Mouse (Mus musculus): ENCODE data around the gene Sh3pxd2b. TPM values are rescaled to one million over a fixed set of nuclear protein-coding genes. Genes with fewer than 3 reads are reported as not detected.

The Sh3pxd2b gene
- polyA plus RNA-seq, 1 experiment from 2014 or later: 21.3 TPM

GRCm38 (mm10) chr11:32307006-32307405 is 40.6 kb upstream of the Sh3pxd2b start:
- 70% methylated on average over 1 of the region's 1 CpGs for WGBS
- H3K4me1 ChIP-seq (ENCODE audit: control insufficient read depth, insufficient read depth, low read length): no peaks in the 10 kb centered on the region
- no peak overlapping the region for H3K27ac ChIP-seq (ENCODE audit: low read length)
- no peak for ATAC-seq (ENCODE audit: insufficient read depth, low FRiP score)
- H3K4me3 ChIP-seq (replicated peaks; ENCODE audit: low read length): no peak overlapping the region
- H3K4me2 ChIP-seq (ENCODE audit: low read depth, low read length): no peak overlapping the region
- H3K27me3 ChIP-seq (ENCODE audit: control insufficient read depth, insufficient read depth, low read length): no peaks in the 10 kb centered on the region
- H3K36me3 ChIP-seq (ENCODE audit: control insufficient read depth, insufficient read depth, low read length): no peaks in the 10 kb centered on the region
- H3K9me3 ChIP-seq (replicated peaks; ENCODE audit: control insufficient read depth, low read length): no peaks in the 10 kb centered on the region
- H3K9ac ChIP-seq (ENCODE audit: low read length): no peak overlapping the region

GRCm38 (mm10) chr11:32309446-32309845 is 38.2 kb upstream of the Sh3pxd2b start:
- Histone ChIP-seq H3K27me3 (ENCODE audit: control insufficient read depth, insufficient read depth, low read length) (no peaks in the 10 kb centered on the region), H3K4me2 (ENCODE audit: low read depth, low read length) (no peak overlapping the region), H3K36me3 (ENCODE audit: control insufficient read depth, insufficient read depth, low read length) (no peaks in the 10 kb centered on the region), H3K4me3 (replicated peaks; ENCODE audit: low read length) (no peak overlapping the region), H3K9ac (ENCODE audit: low read length) (no peak overlapping the region), H3K4me1 (ENCODE audit: control insufficient read depth, insufficient read depth, low read length) (no peaks in the 10 kb centered on the region), H3K9me3 (replicated peaks; ENCODE audit: control insufficient read depth, low read length) (no peaks in the 10 kb centered on the region), H3K27ac (ENCODE audit: low read length) (no peak overlapping the region)
- 70% methylated on average over 4 of the region's 4 CpGs for WGBS
- ATAC-seq (ENCODE audit: insufficient read depth, low FRiP score): no peak

- no peak for ATAC-seq (ENCODE audit: insufficient read depth, low FRiP score)
- 64% methylated on average over 3 of the region's 3 CpGs for WGBS
- Histone ChIP-seq H3K36me3 (ENCODE audit: control insufficient read depth, insufficient read depth, low read length) (no peaks in the 10 kb centered on the region), H3K9ac (ENCODE audit: low read length) (no peak overlapping the region), H3K4me2 (ENCODE audit: low read depth, low read length) (no peak overlapping the region), H3K4me1 (ENCODE audit: control insufficient read depth, insufficient read depth, low read length) (no peaks in the 10 kb centered on the region), H3K9me3 (replicated peaks; ENCODE audit: control insufficient read depth, low read length) (no peaks in the 10 kb centered on the region), H3K4me3 (replicated peaks; ENCODE audit: low read length) (no peak overlapping the region), H3K27me3 (ENCODE audit: control insufficient read depth, insufficient read depth, low read length) (no peaks in the 10 kb centered on the region), H3K27ac (ENCODE audit: low read length) (no peak overlapping the region)
These were observed 37.7 kb upstream of the Sh3pxd2b start for GRCm38 (mm10) chr11:32309928-32310327.

- Histone ChIP-seq H3K4me1 (ENCODE audit: control insufficient read depth, insufficient read depth, low read length) (no peaks in the 10 kb centered on the region), H3K27ac (ENCODE audit: low read length) (no peak overlapping the region), H3K27me3 (ENCODE audit: control insufficient read depth, insufficient read depth, low read length) (no peaks in the 10 kb centered on the region), H3K36me3 (ENCODE audit: control insufficient read depth, insufficient read depth, low read length) (no peaks in the 10 kb centered on the region), H3K4me3 (replicated peaks; ENCODE audit: low read length) (no peak overlapping the region), H3K9me3 (replicated peaks; ENCODE audit: control insufficient read depth, low read length) (no peaks in the 10 kb centered on the region), H3K4me2 (ENCODE audit: low read depth, low read length) (no peak overlapping the region), H3K9ac (ENCODE audit: low read length) (no peak overlapping the region)
- no peak for ATAC-seq (ENCODE audit: insufficient read depth, low FRiP score)
- WGBS: 84% methylated on average over 3 of the region's 3 CpGs
These were observed 31.6 kb upstream of the Sh3pxd2b start for GRCm38 (mm10) chr11:32316009-32316408.

GRCm38 (mm10) chr11:32320507-32321195 is 27.0 kb upstream of the Sh3pxd2b start:
- Histone ChIP-seq H3K27ac (ENCODE audit: low read length) (no peak overlapping the region), H3K36me3 (ENCODE audit: control insufficient read depth, insufficient read depth, low read length) (no peaks in the 10 kb centered on the region), H3K4me2 (ENCODE audit: low read depth, low read length) (no peak overlapping the region), H3K4me3 (replicated peaks; ENCODE audit: low read length) (no peak overlapping the region), H3K4me1 (ENCODE audit: control insufficient read depth, insufficient read depth, low read length) (no peaks in the 10 kb centered on the region; the same call in 1 of the 2 replicates), H3K9ac (ENCODE audit: low read length) (no peak overlapping the region), H3K27me3 (ENCODE audit: control insufficient read depth, insufficient read depth, low read length) (no peaks in the 10 kb centered on the region), H3K9me3 (replicated peaks; ENCODE audit: control insufficient read depth, low read length) (no peaks in the 10 kb centered on the region)
- 62% methylated on average over 11 of the region's 11 CpGs for WGBS
- ATAC-seq (ENCODE audit: insufficient read depth, low FRiP score): no peak; the same call in 1 of the 2 replicates

GRCm38 (mm10) chr11:32321196-32321565 is 26.4 kb upstream of the Sh3pxd2b start:
- Histone ChIP-seq H3K36me3 (ENCODE audit: control insufficient read depth, insufficient read depth, low read length) (no peaks in the 10 kb centered on the region), H3K9ac (ENCODE audit: low read length) (no peak overlapping the region), H3K27me3 (ENCODE audit: control insufficient read depth, insufficient read depth, low read length) (no peaks in the 10 kb centered on the region), H3K4me1 (ENCODE audit: control insufficient read depth, insufficient read depth, low read length) (no peaks in the 10 kb centered on the region; the same call in 1 of the 2 replicates), H3K27ac (ENCODE audit: low read length) (no peak overlapping the region), H3K4me3 (replicated peaks; ENCODE audit: low read length) (no peak overlapping the region), H3K9me3 (replicated peaks; ENCODE audit: control insufficient read depth, low read length) (no peaks in the 10 kb centered on the region), H3K4me2 (ENCODE audit: low read depth, low read length) (no peak overlapping the region)
- WGBS: 40% methylated on average over 8 of the region's 8 CpGs
- no peak; the same call in 1 of the 2 replicates for ATAC-seq (ENCODE audit: insufficient read depth, low FRiP score)

- 11% methylated on average over 15 of the region's 15 CpGs for WGBS
- Histone ChIP-seq H3K9me3 (replicated peaks; ENCODE audit: control insufficient read depth, low read length) (no peaks in the 10 kb centered on the region), H3K9ac (ENCODE audit: low read length) (peak overlapping the region; percentile 60), H3K27ac (ENCODE audit: low read length) (no peak overlapping the region), H3K4me1 (ENCODE audit: control insufficient read depth, insufficient read depth, low read length) (no peaks in the 10 kb centered on the region; the same call in 1 of the 2 replicates), H3K4me2 (ENCODE audit: low read depth, low read length) (peak overlapping the region; percentile 52), H3K27me3 (ENCODE audit: control insufficient read depth, insufficient read depth, low read length) (no peaks in the 10 kb centered on the region), H3K36me3 (ENCODE audit: control insufficient read depth, insufficient read depth, low read length) (no peaks in the 10 kb centered on the region), H3K4me3 (replicated peaks; ENCODE audit: low read length) (peak overlapping the region; percentile 40)
- peak; percentile 88 for ATAC-seq (ENCODE audit: insufficient read depth, low FRiP score)
These were observed 23.0 kb upstream of the Sh3pxd2b start for GRCm38 (mm10) chr11:32324609-32325008.

- Histone ChIP-seq H3K4me3 (replicated peaks; ENCODE audit: low read length) (no peak overlapping the region), H3K27ac (ENCODE audit: low read length) (0 out of 2 replicates have a peak overlapping the region, but pooled peaks have one; percentile 14), H3K4me2 (ENCODE audit: low read depth, low read length) (peak overlapping the region; percentile 26; the same call in 1 of the 2 replicates), H3K27me3 (ENCODE audit: control insufficient read depth, insufficient read depth, low read length) (no peaks in the 10 kb centered on the region), H3K4me1 (ENCODE audit: control insufficient read depth, insufficient read depth, low read length) (peaks cover 2% of the 10 kb centered on the region; the same call in 1 of the 2 replicates), H3K36me3 (ENCODE audit: control insufficient read depth, insufficient read depth, low read length) (no peaks in the 10 kb centered on the region), H3K9ac (ENCODE audit: low read length) (no peak overlapping the region), H3K9me3 (replicated peaks; ENCODE audit: control insufficient read depth, low read length) (no peaks in the 10 kb centered on the region)
- ATAC-seq (ENCODE audit: insufficient read depth, low FRiP score): no peak
- 44% methylated on average over 6 of the region's 6 CpGs for WGBS
These were observed 16.5 kb upstream of the Sh3pxd2b start for GRCm38 (mm10) chr11:32331075-32331474.

GRCm38 (mm10) chr11:32331861-32332260 is 15.8 kb upstream of the Sh3pxd2b start:
- no peaks in the 10 kb centered on the region for H3K9me3 ChIP-seq (replicated peaks; ENCODE audit: control insufficient read depth, low read length)
- no peak overlapping the region for H3K9ac ChIP-seq (ENCODE audit: low read length)
- H3K4me1 ChIP-seq (ENCODE audit: control insufficient read depth, insufficient read depth, low read length): peaks cover 2% of the 10 kb centered on the region; the same call in 1 of the 2 replicates
- no peak for ATAC-seq (ENCODE audit: insufficient read depth, low FRiP score)
- H3K36me3 ChIP-seq (ENCODE audit: control insufficient read depth, insufficient read depth, low read length): no peaks in the 10 kb centered on the region
- WGBS: 39% methylated on average over 5 of the region's 5 CpGs
- H3K27me3 ChIP-seq (ENCODE audit: control insufficient read depth, insufficient read depth, low read length): no peaks in the 10 kb centered on the region
- H3K4me3 ChIP-seq (replicated peaks; ENCODE audit: low read length): no peak overlapping the region
- H3K27ac ChIP-seq (ENCODE audit: low read length): no peak overlapping the region
- no peak overlapping the region for H3K4me2 ChIP-seq (ENCODE audit: low read depth, low read length)
